Mouse (Mus musculus) heart, embryonic 14.5 days (tissue): Measurements from ENCODE around the gene Insig1. TPM values are rescaled to one million over a fixed set of nuclear protein-coding genes. Genes with fewer than 3 reads are reported as not detected.

ENCODE experiments used
- ATAC-seq: fragments of 200-750 bp; cut with Nextera tagmentation; 2 replicates; pipeline ENCODE4 v1.8.0; 2017; ENCODE audit warnings: low read depth, moderate TSS enrichment; ENCODE audit not compliant: insufficient number of reproducible peaks, insufficient read depth, low FRiP score
- H3K27ac ChIP-seq, 2 experiments: fragments of 200-500 bp in 1 of 2; fragments of 300-500 bp in 1 of 2; sonication (generic) in 1 of 2; replicated peaks in 1 of 2; 2 replicates each; pipeline ENCODE4 v1.5.1; 2012 to 2014; ENCODE audit warnings: low read depth in 2 of 2, low read length in 2 of 2, control low read depth in 1 of 2, mild to moderate bottlenecking in 1 of 2, mixed read lengths in 1 of 2; ENCODE audit not compliant: control insufficient read depth in 1 of 2, insufficient read depth in 1 of 2
- H3K27me3 ChIP-seq: fragments of 300-500 bp; sonication (generic); 2 replicates; pipeline ENCODE4 v1.6.1; 2014; ENCODE audit warnings: mild to moderate bottlenecking, low read length, control low read depth; ENCODE audit not compliant: control insufficient read depth, insufficient read depth
- H3K36me3 ChIP-seq: fragments of 300-500 bp; sonication (generic); 2 replicates; pipeline ENCODE4 v1.6.1; 2014; ENCODE audit warnings: mild to moderate bottlenecking, control low read depth, low read length, mixed read lengths; ENCODE audit not compliant: control insufficient read depth, insufficient read depth
- H3K4me1 ChIP-seq, 2 experiments: fragments of 200-500 bp in 1 of 2; fragments of 300-500 bp in 1 of 2; sonication (generic) in 1 of 2; 2 replicates each; pipeline ENCODE4 v1.6.1; 2012 to 2014; ENCODE audit warnings: low read length in 2 of 2, control low read depth in 1 of 2, mixed read lengths in 1 of 2; ENCODE audit not compliant: control insufficient read depth in 2 of 2, insufficient read depth in 2 of 2
- H3K4me2 ChIP-seq: fragments of 300-500 bp; sonication (generic); 2 replicates; pipeline ENCODE4 v1.6.1; 2014; ENCODE audit warnings: mild to moderate bottlenecking, low read length
- H3K4me3 ChIP-seq, 2 experiments: fragments of 200-500 bp in 1 of 2; fragments of 300-500 bp in 1 of 2; sonication (generic) in 1 of 2; 2 replicates each; pipeline ENCODE4 v1.5.1; 2012 to 2014; ENCODE audit warnings: low read length in 2 of 2, mild to moderate bottlenecking in 2 of 2, control low read depth in 1 of 2, low read depth in 1 of 2, moderate library complexity in 1 of 2; ENCODE audit not compliant: control insufficient read depth in 1 of 2, insufficient read depth in 1 of 2
- H3K9ac ChIP-seq: fragments of 300-500 bp; sonication (generic); 2 replicates; pipeline ENCODE4 v1.6.1; 2014; ENCODE audit warnings: mild to moderate bottlenecking, low read length
- H3K9me3 ChIP-seq: fragments of 300-500 bp; sonication (generic); 2 replicates; pipeline ENCODE4 v1.6.1; 2016; ENCODE audit warnings: low read length, control low read depth; ENCODE audit not compliant: control insufficient read depth
- WGBS: fragments of 180-500 bp; shearing (Covaris S2); extraction: QIAGEN DNeasy Blood & Tissue Kit; methylation state at CpG from one replicate; pipeline ENCODE4 v1.1.7; 2014; 5-methylcytosine and 5-hydroxymethylcytosine counted together
- polyA plus RNA-seq: library from polyadenylated mRNA; unstranded; fragments of >200 nt; fragmentation: Nextera tagmentation; extraction: Ambion mirVana; gene quantifications from 2 replicates; pipeline ENCODE4 v1.2.1, GENCODE M21; 2014

The Insig1 gene
- polyA plus RNA-seq, 1 experiment from 2014 or later: 26.6 TPM

GRCm38 (mm10) chr5:28118531-28118925 is 47.4 kb downstream of the Insig1 start:
- peaks cover 0 to 8% of the 10 kb centered on the region in 2 experiments; a peak in 1 of 4 replicates for H3K4me1 ChIP-seq
- no peaks in the 10 kb centered on the region for H3K9me3 ChIP-seq
- no peak overlapping the region for H3K9ac ChIP-seq
- H3K27me3 ChIP-seq: peaks cover 70% of the 10 kb centered on the region
- WGBS: 1% methylated on average over 19 of the region's 19 CpGs
- no peak overlapping the region for H3K27ac ChIP-seq
- peak overlapping the region; percentile 72 for H3K4me2 ChIP-seq
- no peak for ATAC-seq
- H3K4me3 ChIP-seq: peak overlapping the region; percentile 37 to 39
- no peaks in the 10 kb centered on the region for H3K36me3 ChIP-seq

GRCm38 (mm10) chr5:28119576-28119975 is 48.4 kb downstream of the Insig1 start:
- Histone ChIP-seq H3K4me1 (peaks cover 0 to 9% of the 10 kb centered on the region in 2 experiments; a peak in 2 of 4 replicates), H3K9me3 (no peaks in the 10 kb centered on the region), H3K9ac (no peak overlapping the region), H3K27me3 (peaks cover 81% of the 10 kb centered on the region), H3K4me2 (no peak overlapping the region), H3K27ac (no peak overlapping the region), H3K4me3 (no peak overlapping the region), H3K36me3 (no peaks in the 10 kb centered on the region)
- ATAC-seq: no peak
- 41% methylated on average over 3 of the region's 3 CpGs for WGBS

- WGBS: 2% methylated on average over 27 of the region's 27 CpGs
- no peaks in the 10 kb centered on the region for H3K9me3 ChIP-seq
- no peak for ATAC-seq
These were observed 51.6 kb downstream of the Insig1 start for GRCm38 (mm10) chr5:28122491-28123454.

GRCm38 (mm10) chr5:28123455-28123825 is 52.3 kb downstream of the Insig1 start:
- Histone ChIP-seq H3K27me3 (peaks cover 95% of the 10 kb centered on the region), H3K36me3 (no peaks in the 10 kb centered on the region), H3K4me2 (peak overlapping the region; percentile 44), H3K9ac (no peak overlapping the region), H3K9me3 (no peaks in the 10 kb centered on the region), H3K4me3 (peak overlapping the region in 1 of 2 experiments; percentile 14; a peak in 1 of 4 replicates), H3K4me1 (peaks cover 0 to 5% of the 10 kb centered on the region in 2 experiments; a peak in 2 of 4 replicates), H3K27ac (no peak overlapping the region)
- 1% methylated on average over 11 of the region's 11 CpGs for WGBS
- no peak for ATAC-seq

More at GRCm38 (mm10) chr5:28122491-28123454, 51.6 kb downstream of the Insig1 start:
- Histone ChIP-seq H3K27me3 (peaks cover 96% of the 10 kb centered on the region), H3K36me3 (no peaks in the 10 kb centered on the region), H3K4me3 (peak overlapping the region in 1 of 2 experiments; percentile 14; a peak in 1 of 4 replicates), H3K4me1 (peaks cover 0 to 9% of the 10 kb centered on the region in 2 experiments; a peak in 2 of 4 replicates), H3K9ac (no peak overlapping the region), H3K27ac (no peak overlapping the region), H3K4me2 (peak overlapping the region; percentile 44)

GRCm38 (mm10) chr5:28124321-28125230 is 53.4 kb downstream of the Insig1 start:
- Histone ChIP-seq H3K4me1 (peaks cover 0 to 5% of the 10 kb centered on the region in 2 experiments; a peak in 2 of 4 replicates), H3K36me3 (no peaks in the 10 kb centered on the region), H3K27me3 (peaks cover 94% of the 10 kb centered on the region), H3K9ac (no peak overlapping the region), H3K4me3 (peak overlapping the region in 1 of 2 experiments; percentile 17; a peak in 2 of 4 replicates), H3K27ac (no peak overlapping the region), H3K9me3 (no peaks in the 10 kb centered on the region), H3K4me2 (peak overlapping the region; percentile 34; the same call in 1 of the 2 replicates)
- no peak for ATAC-seq
- 5% methylated on average over 28 of the region's 28 CpGs for WGBS

Other genes starting within 250 kb of the Insig1 start
- not detected in 2 replicates for gene Htr5a, start 229.2 kb upstream of the Insig1 start, polyA plus RNA-seq
- not detected in 2 replicates for gene En2, start 94.3 kb downstream of the Insig1 start, polyA plus RNA-seq
- gene Cnpy1, start 174.4 kb downstream of the Insig1 start, polyA plus RNA-seq: not detected in 2 replicates
- 14.2 and 14.4 TPM in 2 replicates for gene Rbm33, start 245.8 kb downstream of the Insig1 start, polyA plus RNA-seq